8 mouse cellular contexts compared by ENCODE assay signal in genomic region chr17:90583826-90584534, GRCm38 (mm10).
DNase-seq lines count a peak whose midpoint lies in the region; TF ChIP-seq lines count a peak whose summit lies in the region.

No protein-coding gene starts in this region.

- TF ChIP-seq CTCF in gastrocnemius, adult 2 months (IDR thresholded peaks at IDR 0.05): peak; percentile 67
- peak; percentile 49 for TF ChIP-seq CTCF in cortical plate, adult 2 months (IDR thresholded peaks at IDR 0.05; ENCODE audit: extremely low read depth, insufficient read depth, low read length)

- intact Hi-C loops in gastrocnemius, adult 2 months (cut with DNase I): no loop called here

- no peak overlapping the region for H3K4me3 ChIP-seq in gastrocnemius, adult 2 months
- no peak overlapping the region for H3K4me3 ChIP-seq in cortical plate, adult 2 months (ENCODE audit: insufficient read depth, low read length)

- no peak overlapping the region for H3K27ac ChIP-seq in gastrocnemius, adult 2 months
- no peak overlapping the region for H3K27ac ChIP-seq in cortical plate, adult 2 months (ENCODE audit: insufficient read depth, low read length)

- peaks cover 2% of the 10 kb centered on the region; the same call in 1 of the 2 replicates for H3K4me1 ChIP-seq in cortical plate, adult 2 months (ENCODE audit: control insufficient read depth, insufficient read depth, low read length)

- DNase-seq in gastrocnemius, adult 2 months: no peak
- DNase-seq in gastrocnemius, postnatal 25 days: no peak
- peak; percentile 7 for DNase-seq in ovary, postnatal 36 days (ENCODE audit: low spot score)
- DNase-seq in ovary, postnatal 10 days (ENCODE audit: low spot score): no peak
- peak; percentile 33 for DNase-seq in kidney, postnatal 4 days
- DNase-seq in spleen, postnatal 36 days (ENCODE audit: low spot score in 2 of 2): no peak
- DNase-seq in thymus, postnatal 25 days: no peak

- TF ChIP-seq POLR2A in cortical plate, adult 2 months (IDR thresholded peaks at IDR 0.05; ENCODE audit: extremely low read depth, insufficient read depth, low read length): no peak

Comparison
In these comparisons a context has a peak if more than half of its experiments do, and no peak if none do; other contexts are left out.
1. DNase-seq: peak in ovary, postnatal 36 days (single experiment) and kidney, postnatal 4 days (2 of 2); none in gastrocnemius, adult 2 months (single experiment), gastrocnemius, postnatal 25 days (single experiment), ovary, postnatal 10 days (single experiment), spleen, postnatal 36 days (0 of 2) and thymus, postnatal 25 days (single experiment).